Mouse (Mus musculus) lung, embryonic 15.5 days (tissue): Measurements from ENCODE around the gene Mapk8ip2. TPM values are rescaled to one million over a fixed set of nuclear protein-coding genes. Genes with fewer than 3 reads are reported as not detected.

Experiments used
- polyA plus RNA-seq: library from polyadenylated mRNA; unstranded; fragments of >200 nt; fragmentation: Nextera tagmentation; extraction: Ambion mirVana; gene quantifications from 2 replicates; pipeline ENCODE4 v1.2.1, GENCODE M21; 2015

The Mapk8ip2 gene
- polyA plus RNA-seq, 1 experiment from 2014 or later: 0.97 TPM

Other genes with a start within 250 kb of the Mapk8ip2 start
- 24.5 and 28.5 TPM in 2 replicates for gene Ppp6r2, start 242.4 kb upstream of the Mapk8ip2 start, polyA plus RNA-seq
- 50.3 and 53.7 TPM in 2 replicates for gene Sbf1, start 138.6 kb upstream of the Mapk8ip2 start, polyA plus RNA-seq
- gene Adm2, start 131.2 kb upstream of the Mapk8ip2 start, polyA plus RNA-seq: 0.45 and 0.69 TPM in 2 replicates
- gene Miox, start 119.5 kb upstream of the Mapk8ip2 start, polyA plus RNA-seq: not detected in 2 replicates
- gene Lmf2, start 98.3 kb upstream of the Mapk8ip2 start, polyA plus RNA-seq: 70.7 and 74.4 TPM in 2 replicates
- gene Ncaph2, start 98.2 kb upstream of the Mapk8ip2 start, polyA plus RNA-seq: 160 and 168 TPM in 2 replicates
- 5.6 and 5.9 TPM in 2 replicates for gene Sco2, start 80.1 kb upstream of the Mapk8ip2 start, polyA plus RNA-seq
- 1.1 and 1.7 TPM in 2 replicates for gene Tymp, start 76.9 kb upstream of the Mapk8ip2 start, polyA plus RNA-seq
- gene Odf3b, start 74.6 kb upstream of the Mapk8ip2 start, polyA plus RNA-seq: 3.0 and 4.1 TPM in 2 replicates
- gene Klhdc7b, start 69.0 kb upstream of the Mapk8ip2 start, polyA plus RNA-seq: not detected in 2 replicates
- not detected in 2 replicates for gene Syce3, start 43.4 kb upstream of the Mapk8ip2 start, polyA plus RNA-seq
- 4.2 and 5.1 TPM in 2 replicates for gene Cpt1b, start 28.1 kb upstream of the Mapk8ip2 start, polyA plus RNA-seq
- 2.3 and 2.4 TPM in 2 replicates for gene C730034F03Rik, start 24.3 kb upstream of the Mapk8ip2 start, polyA plus RNA-seq
- gene Gm44502, start 24.2 kb upstream of the Mapk8ip2 start, polyA plus RNA-seq: 0.40 TPM in 1 of 2 replicates, not detected in the other
- 51.3 and 57.9 TPM in 2 replicates for gene Chkb, start 24.0 kb upstream of the Mapk8ip2 start, polyA plus RNA-seq
- 21.5 and 22.7 TPM in 2 replicates for gene Arsa, start 23.5 kb downstream of the Mapk8ip2 start, polyA plus RNA-seq
- gene Shank3, start 45.7 kb downstream of the Mapk8ip2 start, polyA plus RNA-seq: 2.5 and 2.8 TPM in 2 replicates
- gene Acr, start 114.4 kb downstream of the Mapk8ip2 start, polyA plus RNA-seq: 0.10 and 0.20 TPM in 2 replicates
- gene Rabl2, start 138.0 kb downstream of the Mapk8ip2 start, polyA plus RNA-seq: 45.9 and 46.2 TPM in 2 replicates